Mouse (Mus musculus) lung, embryonic 16.5 days (tissue): ENCODE measurements around the gene Smyd3. TPM values are rescaled to one million over a fixed set of nuclear protein-coding genes. Genes with fewer than 3 reads are reported as not detected.

ENCODE experiments used
- ATAC-seq: fragments of 200-750 bp; cut with Nextera tagmentation; 2 replicates; pipeline ENCODE4 v1.8.0; 2017; ENCODE audit warnings: low read depth, mild to moderate bottlenecking, moderate library complexity
- H3K27ac ChIP-seq: fragments of 300-500 bp; sonication (generic); 2 replicates; pipeline ENCODE4 v1.5.1; 2014; ENCODE audit warnings: mild to moderate bottlenecking, control low read depth, low read length
- H3K27me3 ChIP-seq: fragments of 300-500 bp; sonication (generic); 2 replicates; pipeline ENCODE4 v1.6.1; 2014; ENCODE audit warnings: low read depth, low read length, mixed read lengths; ENCODE audit not compliant: control insufficient read depth, insufficient read depth
- H3K36me3 ChIP-seq: fragments of 300-500 bp; sonication (generic); 2 replicates; pipeline ENCODE4 v1.6.1; 2014; ENCODE audit warnings: low read length; ENCODE audit not compliant: control insufficient read depth, insufficient read depth
- H3K4me1 ChIP-seq: fragments of 300-500 bp; sonication (generic); replicated peaks from 2 replicates; pipeline ENCODE4 v1.6.1; 2014; ENCODE audit warnings: low read length, mixed read lengths; ENCODE audit not compliant: control insufficient read depth, insufficient read depth
- H3K4me2 ChIP-seq: fragments of 300-500 bp; sonication (generic); 2 replicates; pipeline ENCODE4 v1.6.1; 2014; ENCODE audit warnings: low read depth, low read length, control low read depth
- H3K4me3 ChIP-seq: fragments of 300-500 bp; sonication (generic); 2 replicates; pipeline ENCODE4 v1.5.1; 2014; ENCODE audit warnings: mild to moderate bottlenecking, low read length, control low read depth
- H3K9ac ChIP-seq: fragments of 300-500 bp; sonication (generic); 2 replicates; pipeline ENCODE4 v1.6.1; 2014; ENCODE audit warnings: low read length, control low read depth
- H3K9me3 ChIP-seq: fragments of 300-500 bp; sonication (generic); 2 replicates; pipeline ENCODE4 v1.6.1; 2016; ENCODE audit warnings: low read length; ENCODE audit not compliant: control insufficient read depth
- WGBS: fragments of 180-500 bp; shearing (Covaris S2); extraction: QIAGEN DNeasy Blood & Tissue Kit; methylation state at CpG from one replicate; pipeline ENCODE4 v1.1.7; 2014; 5-methylcytosine and 5-hydroxymethylcytosine counted together
- polyA plus RNA-seq: library from polyadenylated mRNA; unstranded; fragments of >200 nt; fragmentation: Nextera tagmentation; extraction: Ambion mirVana; gene quantifications from 2 replicates; pipeline ENCODE4 v1.2.1, GENCODE M21; 2015

Smyd3 gene
- polyA plus RNA-seq, 1 experiment from 2014 or later, result 16.8 TPM

GRCm38 (mm10) chr1:179477157-179477902, 40.5 kb downstream of the Smyd3 start:
- no peaks in the 10 kb centered on the region for H3K36me3 ChIP-seq
- H3K9ac ChIP-seq, result no peak overlapping the region
- 54% methylated on average over 5 of the region's 5 CpGs for WGBS
- no peak overlapping the region for H3K27ac ChIP-seq
- H3K9me3 ChIP-seq, result peaks cover 5% of the 10 kb centered on the region
- no peak overlapping the region for H3K4me3 ChIP-seq
- peak; percentile 57 for ATAC-seq
- H3K4me2 ChIP-seq, result no peak overlapping the region
- no peaks in the 10 kb centered on the region for H3K4me1 ChIP-seq
- no peaks in the 10 kb centered on the region for H3K27me3 ChIP-seq

- H3K4me1 ChIP-seq, result no peaks in the 10 kb centered on the region
- H3K36me3 ChIP-seq, result no peaks in the 10 kb centered on the region
- H3K4me3 ChIP-seq, result no peak overlapping the region
- peaks cover 5% of the 10 kb centered on the region for H3K9me3 ChIP-seq
- no peak overlapping the region for H3K9ac ChIP-seq
- no peak overlapping the region for H3K4me2 ChIP-seq
- ATAC-seq, result peak; percentile 21; the same call in 1 of the 2 replicates
- no peak overlapping the region for H3K27ac ChIP-seq
- WGBS, result 45% methylated on average over 6 of the region's 6 CpGs
- no peaks in the 10 kb centered on the region for H3K27me3 ChIP-seq
Observed at GRCm38 (mm10) chr1:179476461-179477156, 41.2 kb downstream of the Smyd3 start.

GRCm38 (mm10) chr1:179474776-179475175, 43.1 kb downstream of the Smyd3 start:
- ATAC-seq, result no peak
- no peaks in the 10 kb centered on the region for H3K27me3 ChIP-seq
- no peak overlapping the region for H3K4me3 ChIP-seq
- H3K9ac ChIP-seq, result no peak overlapping the region
- no peak overlapping the region for H3K4me2 ChIP-seq
- no peaks in the 10 kb centered on the region for H3K4me1 ChIP-seq
- H3K9me3 ChIP-seq, result peaks cover 5% of the 10 kb centered on the region
- no peaks in the 10 kb centered on the region for H3K36me3 ChIP-seq
- H3K27ac ChIP-seq, result no peak overlapping the region
- WGBS, result 56% methylated on average over 8 of the region's 8 CpGs

GRCm38 (mm10) chr1:179473920-179474643, 43.8 kb downstream of the Smyd3 start:
- Histone ChIP-seq H3K4me1 (no peaks in the 10 kb centered on the region), H3K9ac (no peak overlapping the region), H3K36me3 (no peaks in the 10 kb centered on the region), H3K27ac (no peak overlapping the region), H3K4me3 (no peak overlapping the region), H3K9me3 (peaks cover 5% of the 10 kb centered on the region), H3K27me3 (no peaks in the 10 kb centered on the region), H3K4me2 (no peak overlapping the region)
- ATAC-seq, result peak; percentile 25; the same call in 1 of the 2 replicates
- 42% methylated on average over 17 of the region's 17 CpGs for WGBS

DNA sequence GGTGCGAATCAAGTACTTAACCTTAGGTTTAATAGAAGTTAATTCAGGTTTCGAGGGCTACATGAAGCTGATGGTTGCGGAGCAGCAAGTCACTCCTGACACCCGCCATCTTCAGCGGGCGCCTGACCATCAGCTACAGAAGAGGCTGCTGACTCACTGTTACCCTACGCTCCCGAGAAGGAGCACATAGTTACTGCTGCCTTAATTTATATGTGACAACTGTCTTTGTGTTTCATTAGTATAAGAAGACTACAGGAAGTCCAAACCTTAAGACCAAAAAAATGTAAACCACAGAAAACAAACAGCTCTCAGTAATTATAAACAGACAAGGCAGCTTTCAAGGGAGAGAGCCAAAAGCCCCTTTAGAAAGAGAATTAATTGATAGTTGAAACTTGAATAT, 49.9 kb downstream of the Smyd3 start:
- no peaks in the 10 kb centered on the region for H3K36me3 ChIP-seq
- peaks cover 5% of the 10 kb centered on the region for H3K9me3 ChIP-seq
- no peaks in the 10 kb centered on the region for H3K27me3 ChIP-seq
- H3K4me3 ChIP-seq, result no peak overlapping the region
- H3K9ac ChIP-seq, result no peak overlapping the region
- H3K4me1 ChIP-seq, result no peaks in the 10 kb centered on the region
- no peak for ATAC-seq
- no peak overlapping the region for H3K4me2 ChIP-seq
- H3K27ac ChIP-seq, result no peak overlapping the region
- 68% methylated on average over 8 of the region's 8 CpGs for WGBS

DNA sequence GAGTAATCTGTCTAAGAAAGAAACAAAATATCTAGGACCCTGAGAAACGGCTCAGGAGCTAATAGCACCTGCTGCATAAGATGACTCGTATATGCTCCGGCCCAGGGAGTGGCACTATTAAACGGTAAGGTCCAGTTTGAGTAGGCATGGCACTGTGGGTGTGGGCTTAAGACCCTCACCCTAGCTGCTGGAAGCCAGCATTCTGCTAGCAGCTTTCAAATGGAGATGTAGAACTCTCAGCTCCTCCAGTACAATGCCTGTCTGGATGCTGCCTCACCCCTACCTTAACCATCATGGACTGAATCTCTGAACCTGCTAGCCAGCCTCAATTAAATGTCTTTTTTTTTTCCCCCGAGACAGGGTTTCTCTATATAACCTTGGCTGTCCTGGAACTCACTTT, 55.5 kb downstream of the Smyd3 start:
- 83% methylated on average over 5 of the region's 5 CpGs for WGBS
- no peak for ATAC-seq
- H3K4me3 ChIP-seq, result no peak overlapping the region
- no peak overlapping the region for H3K9ac ChIP-seq
- H3K36me3 ChIP-seq, result no peaks in the 10 kb centered on the region
- no peak overlapping the region for H3K4me2 ChIP-seq
- H3K9me3 ChIP-seq, result no peaks in the 10 kb centered on the region
- no peak overlapping the region for H3K27ac ChIP-seq
- no peaks in the 10 kb centered on the region for H3K27me3 ChIP-seq
- no peaks in the 10 kb centered on the region; the same call in 1 of the 2 replicates for H3K4me1 ChIP-seq

DNA sequence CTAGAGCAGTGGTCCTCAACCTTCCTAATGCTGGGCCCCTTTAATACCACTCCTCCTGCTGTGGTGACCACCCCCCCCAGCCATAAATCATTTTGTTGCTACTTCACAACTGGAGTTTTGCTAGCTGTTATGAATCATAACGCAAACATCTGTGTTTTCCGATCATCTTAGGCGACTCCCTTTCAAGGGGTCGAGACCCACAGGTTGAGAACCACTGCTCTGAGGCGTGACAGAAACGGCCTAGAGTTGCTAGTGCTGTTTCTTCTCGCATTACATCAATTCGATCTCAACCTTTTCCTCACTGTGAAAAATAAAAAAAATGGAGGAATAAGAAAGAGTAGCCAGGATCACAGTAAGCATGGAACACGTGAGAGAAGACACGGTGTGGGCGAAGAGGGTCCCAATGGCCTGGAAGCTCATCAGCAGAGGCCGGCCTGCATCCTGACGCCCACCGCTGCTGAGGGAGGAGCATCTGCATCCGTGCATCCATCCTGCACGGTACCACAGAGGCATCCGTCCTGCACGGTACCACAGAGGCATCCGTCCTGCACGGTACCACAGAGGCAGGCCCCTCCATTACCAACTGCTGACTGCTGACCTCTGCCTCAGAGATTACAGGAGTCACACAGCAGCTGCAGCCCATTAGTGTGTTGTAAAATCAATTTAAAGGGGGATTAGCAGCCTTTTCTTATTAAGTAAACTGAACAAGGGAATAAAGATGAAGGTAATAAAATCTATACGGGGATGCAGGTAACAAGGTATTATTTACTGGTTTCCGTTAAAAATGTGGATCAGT, 56.6 kb downstream of the Smyd3 start:
- Histone ChIP-seq H3K4me2 (no peak overlapping the region), H3K27ac (no peak overlapping the region), H3K9me3 (no peaks in the 10 kb centered on the region), H3K4me1 (no peaks in the 10 kb centered on the region; the same call in 1 of the 2 replicates), H3K27me3 (no peaks in the 10 kb centered on the region), H3K4me3 (no peak overlapping the region), H3K36me3 (no peaks in the 10 kb centered on the region), H3K9ac (no peak overlapping the region)
- 74% methylated on average over 22 of the region's 22 CpGs for WGBS
- no peak for ATAC-seq

GRCm38 (mm10) chr1:179458987-179459368, 58.9 kb downstream of the Smyd3 start:
- H3K27me3 ChIP-seq, result no peaks in the 10 kb centered on the region
- H3K9me3 ChIP-seq, result no peaks in the 10 kb centered on the region
- 41% methylated on average over 10 of the region's 10 CpGs for WGBS
- peak; percentile 80 for ATAC-seq
- no peak overlapping the region for H3K9ac ChIP-seq
- H3K4me1 ChIP-seq, result peaks cover 3% of the 10 kb centered on the region; the same call in 1 of the 2 replicates
- peak overlapping the region; percentile 50 for H3K27ac ChIP-seq
- no peak overlapping the region for H3K4me2 ChIP-seq
- no peak overlapping the region for H3K4me3 ChIP-seq
- H3K36me3 ChIP-seq, result no peaks in the 10 kb centered on the region
